Mouse (Mus musculus): ENCODE measurements around the gene Kif27.

DNA sequence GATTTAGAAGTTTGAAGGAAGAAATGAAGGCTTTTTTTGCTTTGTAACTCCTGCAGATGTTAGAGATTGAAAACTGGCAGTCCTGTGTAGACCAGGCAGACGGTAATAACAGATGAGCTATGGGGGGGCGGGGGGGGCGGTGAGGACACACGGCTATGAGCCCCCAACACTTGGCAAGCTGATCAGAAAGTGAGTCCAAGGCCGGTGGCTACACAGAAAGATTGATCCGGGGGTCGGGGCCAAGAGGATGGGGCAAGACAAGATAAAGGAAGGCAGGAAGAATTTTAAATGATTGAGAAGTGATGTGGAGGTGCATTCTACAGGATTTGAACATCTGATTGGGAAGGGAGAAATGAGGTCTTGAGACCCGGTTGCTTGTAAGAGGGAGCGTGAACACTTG, 83.8 kb downstream of the Kif27 start:
- TF ChIP-seq CTCF (IDR thresholded peaks at IDR 0.05; ENCODE audit: low read depth, low read length) = no peak
- TF ChIP-seq POLR2A (IDR thresholded peaks at IDR 0.05; ENCODE audit: extremely low read depth, insufficient read depth, low read length) = no peak
